Mouse (Mus musculus) embryonic facial prominence, embryonic 11.5 days (tissue): Measurements from ENCODE around the gene Mt4. TPM values are rescaled to one million over a fixed set of nuclear protein-coding genes. Genes with fewer than 3 reads are reported as not detected.
"Not testable (repeated sequence)": the region's sequence is repeated elsewhere in the genome, so short reads cannot be mapped to it uniquely, and the experiment has no call there.

ENCODE experiments used
- ATAC-seq: fragments of 200-750 bp; cut with Nextera tagmentation; replicated peaks from 2 replicates; pipeline ENCODE4 v1.8.0; 2017; ENCODE audit warnings: low read depth; ENCODE audit not compliant: insufficient number of reproducible peaks, low FRiP score, low TSS enrichment
- DNase-seq: peaks from one replicate; pipeline ENCODE4 v3.0.0-alpha.2; 2015; ENCODE audit warnings: low spot score
- H3K27ac ChIP-seq: fragments of 300-500 bp; sonication (generic); replicated peaks from 2 replicates; pipeline ENCODE4 v1.5.1; 2014; ENCODE audit warnings: mild to moderate bottlenecking, low read depth, low read length, control low read depth
- H3K27me3 ChIP-seq: fragments of 300-500 bp; sonication (generic); 2 replicates; pipeline ENCODE4 v1.6.1; 2014; ENCODE audit warnings: mild to moderate bottlenecking, low read length, moderate library complexity, mixed read lengths; ENCODE audit not compliant: control insufficient read depth, insufficient read depth
- H3K36me3 ChIP-seq: fragments of 300-500 bp; sonication (generic); replicated peaks from 2 replicates; pipeline ENCODE4 v1.6.1; 2014; ENCODE audit warnings: low read depth, mild to moderate bottlenecking, low read length, moderate library complexity, mixed read lengths; ENCODE audit not compliant: control insufficient read depth, insufficient read depth
- H3K4me1 ChIP-seq: fragments of 300-500 bp; sonication (generic); 2 replicates; pipeline ENCODE4 v1.6.1; 2014; ENCODE audit warnings: low read length, mixed read lengths; ENCODE audit not compliant: control insufficient read depth, insufficient read depth
- H3K4me2 ChIP-seq: fragments of 300-500 bp; sonication (generic); 2 replicates; pipeline ENCODE4 v1.6.1; 2014; ENCODE audit warnings: low read depth, mild to moderate bottlenecking, control low read depth, low read length, moderate library complexity
- H3K4me3 ChIP-seq: fragments of 300-500 bp; sonication (generic); 2 replicates; pipeline ENCODE4 v1.5.1; 2014; ENCODE audit warnings: low read depth, low read length, control low read depth
- H3K9ac ChIP-seq: fragments of 300-500 bp; sonication (generic); replicated peaks from 2 replicates; pipeline ENCODE4 v1.6.1; 2014; ENCODE audit warnings: mild to moderate bottlenecking, control low read depth, low read length
- H3K9me3 ChIP-seq: fragments of 300-500 bp; sonication (generic); replicated peaks from 2 replicates; pipeline ENCODE4 v1.6.1; 2016; ENCODE audit warnings: mild to moderate bottlenecking, low read length, inconsistent platforms, mixed read lengths; ENCODE audit not compliant: control insufficient read depth
- WGBS: fragments of 180-500 bp; shearing (Covaris S2); extraction: QIAGEN DNeasy Blood & Tissue Kit; methylation state at CpG from one replicate; pipeline ENCODE4 v1.1.7; 2014; 5-methylcytosine and 5-hydroxymethylcytosine counted together
- polyA plus RNA-seq: library from polyadenylated mRNA; unstranded; fragments of >200 nt; fragmentation: Nextera tagmentation; extraction: Ambion mirVana; gene quantifications from 2 replicates; pipeline ENCODE4 v1.2.1, GENCODE M21; 2014

The Mt4 gene
- polyA plus RNA-seq, 1 experiment from 2014 or later, result not detected

DNA sequence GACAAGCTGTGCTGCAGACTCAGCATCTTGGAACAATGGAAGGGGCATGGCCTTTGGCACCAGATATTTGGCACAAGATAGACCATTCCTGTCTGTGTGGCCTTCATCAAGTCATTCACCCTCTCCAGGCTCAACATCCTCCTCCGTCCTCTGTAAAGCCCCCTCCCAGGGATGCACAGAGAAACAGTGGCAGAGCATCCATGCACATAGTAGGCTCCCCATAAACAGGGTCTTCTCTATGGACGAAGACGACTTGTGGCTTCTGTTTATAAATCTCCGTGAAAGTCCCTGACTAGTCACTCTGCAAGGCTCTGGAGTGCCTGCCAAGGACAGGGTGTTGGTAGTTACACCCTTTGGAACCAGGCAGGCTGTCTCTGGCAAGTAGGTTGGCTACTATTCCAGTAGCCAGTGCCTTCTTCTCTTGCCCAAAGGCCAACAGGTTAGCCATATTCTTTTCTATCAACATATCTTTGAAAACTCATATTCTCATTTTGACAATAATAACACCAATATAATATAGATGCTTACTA lies 3.3 kb downstream of the Mt4 start:
- no peak overlapping the region for H3K27ac ChIP-seq
- DNase-seq, result no peak
- H3K4me3 ChIP-seq, result no peak overlapping the region
- H3K4me1 ChIP-seq, result no peaks in the 10 kb centered on the region
- no peak overlapping the region for H3K9ac ChIP-seq
- no peaks in the 10 kb centered on the region for H3K36me3 ChIP-seq
- 86% methylated on average over 4 of the region's 4 CpGs for WGBS
- no peak overlapping the region for H3K4me2 ChIP-seq
- ATAC-seq, result no peak
- H3K27me3 ChIP-seq, result no peaks in the 10 kb centered on the region
- no peaks in the 10 kb centered on the region for H3K9me3 ChIP-seq

DNA sequence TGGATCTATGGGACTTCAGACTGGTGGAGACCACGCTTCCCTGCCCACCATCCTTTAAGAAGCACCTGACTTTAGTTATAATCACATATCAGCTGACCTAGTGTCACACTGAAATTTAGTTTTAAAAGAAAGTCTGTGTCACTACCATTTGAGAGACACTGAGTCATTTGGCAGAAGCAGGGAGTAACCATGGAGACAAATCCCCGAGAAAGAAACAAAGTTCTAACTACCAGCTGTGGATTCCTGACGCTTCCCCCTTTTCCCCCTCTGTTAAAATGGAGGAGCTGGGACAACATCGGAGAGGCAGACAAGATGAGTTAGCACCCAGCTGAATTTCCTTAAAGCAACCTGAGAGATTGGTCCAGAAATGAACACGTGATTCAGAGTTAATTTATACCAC lies 11.2 kb downstream of the Mt4 start:
- Histone ChIP-seq H3K9ac (no peak overlapping the region), H3K4me2 (no peak overlapping the region), H3K9me3 (no peaks in the 10 kb centered on the region), H3K4me3 (no peak overlapping the region), H3K36me3 (no peaks in the 10 kb centered on the region), H3K27me3 (peaks cover 8% of the 10 kb centered on the region), H3K4me1 (peaks cover 5% of the 10 kb centered on the region; the same call in 1 of the 2 replicates), H3K27ac (no peak overlapping the region)
- ATAC-seq (no peak), DNase-seq (no peak)
- 54% methylated on average over 5 of the region's 5 CpGs for WGBS

- Histone ChIP-seq H3K36me3 (no peaks in the 10 kb centered on the region), H3K9ac (no peak overlapping the region), H3K9me3 (no peaks in the 10 kb centered on the region), H3K27me3 (peaks cover 11% of the 10 kb centered on the region), H3K27ac (no peak overlapping the region), H3K4me3 (no peak overlapping the region), H3K4me1 (peaks cover 5% of the 10 kb centered on the region; the same call in 1 of the 2 replicates), H3K4me2 (no peak overlapping the region)
- 77% methylated on average over 5 of the region's 5 CpGs for WGBS
- DNase-seq (no peak), ATAC-seq (no peak)
Measured at GRCm38 (mm10) chr8:94150925-94151324, 13.9 kb downstream of the Mt4 start.

- H3K27ac ChIP-seq, result no peak within 1 kb of the TSS
- H3K4me1 ChIP-seq, result peaks cover 5% of the 10 kb centered on the region; the same call in 1 of the 2 replicates
- no peaks in the 10 kb centered on the region for H3K36me3 ChIP-seq
- H3K27me3 ChIP-seq, result peaks cover 11% of the 10 kb centered on the region
- peak within 1 kb of the TSS; percentile 28; the same call in 1 of the 2 replicates for H3K9ac ChIP-seq
- H3K4me3 ChIP-seq, result peak within 1 kb of the TSS; percentile 21
- 2% methylated on average over 29 of the region's 29 CpGs for WGBS
- peak within 1 kb of the TSS; percentile 66 for H3K4me2 ChIP-seq
- no peaks in the 10 kb centered on the region for H3K9me3 ChIP-seq
- ATAC-seq, result peak; percentile 70; the same call in 1 of the 2 replicates
- peak; percentile 65 for DNase-seq
Measured at GRCm38 (mm10) chr8:94152513-94153300, 15.7 kb downstream of the Mt4 start, which contains the start of gene Mt3. TSS of gene Mt3 (plus strand) at chr8:94152607.

DNA sequence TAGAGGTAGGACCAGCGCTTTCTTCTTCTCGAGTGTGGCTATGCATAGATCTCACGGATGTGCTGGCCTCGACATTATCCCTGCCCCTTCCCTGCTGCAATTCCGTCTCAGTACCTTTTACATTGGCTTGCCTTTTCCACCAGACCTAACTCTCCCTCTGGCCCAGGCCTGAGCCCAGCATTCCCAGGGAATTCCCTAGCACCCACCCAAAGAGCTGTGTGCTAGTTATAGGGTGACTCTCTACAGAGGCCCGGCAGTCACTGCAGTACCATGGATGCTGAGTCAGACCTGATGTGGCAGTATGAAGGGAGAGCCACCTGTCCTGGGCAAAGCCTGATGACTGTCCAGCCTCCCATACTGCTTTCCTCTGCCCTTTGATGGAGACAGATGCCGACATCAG lies 16.5 kb downstream of the Mt4 start:
- peaks cover 5% of the 10 kb centered on the region; the same call in 1 of the 2 replicates for H3K4me1 ChIP-seq
- H3K4me3 ChIP-seq, result no peak overlapping the region
- H3K4me2 ChIP-seq, result no peak overlapping the region
- H3K9ac ChIP-seq, result no peak overlapping the region
- no peaks in the 10 kb centered on the region for H3K36me3 ChIP-seq
- DNase-seq (no peak), ATAC-seq (peak; percentile 16; the same call in 1 of the 2 replicates)
- no peaks in the 10 kb centered on the region for H3K9me3 ChIP-seq
- peaks cover 11% of the 10 kb centered on the region for H3K27me3 ChIP-seq
- 26% methylated on average over 7 of the region's 7 CpGs for WGBS
- no peak overlapping the region for H3K27ac ChIP-seq

DNA sequence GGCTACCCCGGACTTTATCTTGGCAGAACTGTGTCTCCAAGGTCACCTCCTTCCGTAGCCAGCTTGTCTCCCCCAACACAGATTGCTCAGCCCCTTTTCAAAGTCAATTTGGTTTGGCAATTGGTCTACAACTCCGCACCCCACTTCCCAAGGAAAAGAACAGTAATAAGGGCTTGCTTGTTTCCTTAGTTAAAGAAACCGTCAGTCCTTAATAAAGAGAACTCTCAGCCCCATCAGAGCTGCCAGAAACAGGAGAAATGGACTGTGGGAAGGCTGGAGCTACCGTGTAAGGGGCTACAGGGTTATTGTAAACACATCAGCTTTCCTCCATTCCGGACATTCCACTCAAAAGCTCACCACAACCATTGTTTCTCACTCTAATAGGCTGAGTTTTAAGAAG lies 17.5 kb downstream of the Mt4 start:
- H3K27me3 ChIP-seq, result peaks cover 11% of the 10 kb centered on the region

GRCm38 (mm10) chr8:94156092-94156491 lies 19.1 kb downstream of the Mt4 start:
- no peak overlapping the region for H3K27ac ChIP-seq
- no peak for DNase-seq
- no peak for ATAC-seq
- H3K9me3 ChIP-seq, result no peaks in the 10 kb centered on the region
- peaks cover 5% of the 10 kb centered on the region; the same call in 1 of the 2 replicates for H3K4me1 ChIP-seq
- no peak overlapping the region for H3K4me2 ChIP-seq
- 72% methylated on average over 4 of the region's 4 CpGs for WGBS
- no peak overlapping the region for H3K4me3 ChIP-seq
- H3K9ac ChIP-seq, result no peak overlapping the region
- no peaks in the 10 kb centered on the region for H3K36me3 ChIP-seq
- H3K27me3 ChIP-seq, result peaks cover 11% of the 10 kb centered on the region

More for the DNA sequence above, 17.5 kb downstream of the Mt4 start:
- DNase-seq, result no peak
- Histone ChIP-seq H3K9ac (no peak overlapping the region), H3K4me3 (no peak overlapping the region), H3K9me3 (no peaks in the 10 kb centered on the region), H3K36me3 (no peaks in the 10 kb centered on the region), H3K4me1 (peaks cover 5% of the 10 kb centered on the region; the same call in 1 of the 2 replicates), H3K27ac (no peak overlapping the region), H3K4me2 (no peak overlapping the region)
- no peak for ATAC-seq
- 46% methylated on average over 6 of the region's 6 CpGs for WGBS

DNA sequence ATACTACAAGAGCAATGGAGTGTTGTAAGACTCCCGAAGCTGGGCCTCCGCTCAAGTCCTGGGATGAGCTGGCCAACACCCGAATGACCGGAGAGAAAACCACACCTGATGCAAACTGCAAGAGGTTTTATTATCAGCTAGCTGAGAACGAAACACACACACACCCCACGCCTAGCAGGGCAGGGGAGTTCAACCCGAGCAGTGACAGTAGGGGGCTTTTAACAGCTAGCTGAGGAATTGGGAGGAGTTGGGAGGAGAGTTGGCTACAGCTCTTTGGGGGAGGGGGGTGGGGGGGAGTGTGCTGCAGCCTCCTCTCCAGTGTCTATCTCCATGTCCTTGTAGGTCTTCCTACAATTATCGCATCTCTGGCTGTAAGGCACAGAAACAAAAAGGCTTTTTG lies 28.8 kb downstream of the Mt4 start:
- H3K9ac ChIP-seq, H3K9me3 ChIP-seq, H3K4me3 ChIP-seq, H3K4me1 ChIP-seq, H3K36me3 ChIP-seq, H3K4me2 ChIP-seq, DNase-seq, H3K27me3 ChIP-seq, ATAC-seq, H3K27ac ChIP-seq: not testable (repeated sequence)
- 72% methylated on average over 8 of the region's 8 CpGs for WGBS
